Mouse (Mus musculus) embryonic fibroblast, embryonic 13.5 days (primary cell): ENCODE data around the gene Neu2.

Source experiments
- CTCF ChIP-seq: IDR thresholded peaks from 2 replicates; pipeline ENCODE4 v1.5.1; 2011; ENCODE audit warnings: mild to moderate bottlenecking, control low read depth, low read length, moderate library complexity, borderline replicate concordance; ENCODE audit not compliant: insufficient read depth
- POLR2A ChIP-seq: IDR thresholded peaks from 2 replicates; pipeline ENCODE4 v1.6.1; 2011; ENCODE audit warnings: low read depth, mild to moderate bottlenecking, control low read depth, low read length, moderate library complexity

GRCm38 (mm10) chr1:87541614-87542013, 31.9 kb downstream of the Neu2 start:
- TF ChIP-seq CTCF (no peak), POLR2A (no peak)
